ENCODE assay signal across 9 mouse cellular contexts in the genomic region with DNA sequence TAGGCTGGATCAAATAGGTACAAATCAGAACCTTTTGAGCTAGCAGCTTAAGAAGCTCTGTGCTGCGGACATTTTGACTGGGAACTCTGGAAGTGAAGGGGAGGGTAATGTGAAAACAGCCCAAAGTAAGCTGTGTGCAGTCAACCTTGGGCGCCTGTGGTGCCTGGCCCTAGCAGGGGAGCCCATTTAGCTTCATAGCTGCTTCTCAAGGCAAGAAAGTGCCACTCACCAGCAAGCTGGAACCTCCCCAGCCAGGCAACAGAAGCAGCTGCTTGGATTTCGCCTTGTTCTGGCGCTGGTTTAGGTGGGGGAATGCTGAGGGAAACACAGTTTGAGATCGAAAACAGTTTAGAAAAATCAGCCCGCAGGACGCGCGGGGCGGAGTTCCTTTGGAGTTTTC. TPM values are rescaled to one million over a fixed set of nuclear protein-coding genes. Genes with fewer than 3 reads are reported as not detected.
DNase-seq lines count a peak whose midpoint lies in the region; ATAC-seq and TF ChIP-seq lines count a peak whose summit lies in the region.
"Had no signal": no experiment of that assay in that cellular context is flagged by ENCODE, and none has a peak within 500 bp of the region (broad histone marks: within the 10 kb centered on the region; RNA-seq: fewer than 3 reads in every experiment).

No protein-coding gene starts in this region.

- peak overlapping the region; percentile 26 for H3K4me3 ChIP-seq in kidney, postnatal 0 days (replicated peaks; ENCODE audit: low read depth, low read length)
- peak overlapping the region; percentile 29 for H3K4me3 ChIP-seq in hindbrain, embryonic 15.5 days
- peak overlapping the region; percentile 30 for H3K4me3 ChIP-seq in midbrain, postnatal 0 days (ENCODE audit: low read depth, low read length)
- H3K4me3 ChIP-seq in layer of hippocampus, adult 2 months: no peak overlapping the region; the same call in 1 of the 2 replicates

- DNase-seq in kidney, postnatal 0 days (ENCODE audit: low spot score): peak; percentile 11
- DNase-seq in kidney, adult 8-10 months: no peak
- peak; percentile 29 for DNase-seq in embryo, embryonic 9.5 days (ENCODE audit: extremely low spot score)
- peak; percentile 32 for DNase-seq in midbrain, postnatal 0 days (ENCODE audit: low spot score)
- DNase-seq in layer of hippocampus, adult 2 months (ENCODE audit: low spot score in 2 of 2): no peak
- no peak for DNase-seq in adrenal gland, postnatal 36 days

- H3K36me3 ChIP-seq in kidney, postnatal 0 days (ENCODE audit: insufficient read depth, low read length): no peaks in the 10 kb centered on the region
- H3K36me3 ChIP-seq in hindbrain, embryonic 15.5 days: no peaks in the 10 kb centered on the region
- H3K36me3 ChIP-seq in midbrain, postnatal 0 days (ENCODE audit: insufficient read depth, low read length): no peaks in the 10 kb centered on the region

- H3K4me2 ChIP-seq in kidney, postnatal 0 days (ENCODE audit: low read length): peak overlapping the region; percentile 51
- H3K4me2 ChIP-seq in hindbrain, embryonic 15.5 days: peak overlapping the region; percentile 54
- peak overlapping the region; percentile 49 for H3K4me2 ChIP-seq in midbrain, postnatal 0 days (ENCODE audit: low read depth, low read length, poor library complexity, severe bottlenecking)

- WGBS in kidney, postnatal 0 days: 21% methylated on average over 10 of the region's 10 CpGs
- WGBS in hindbrain, embryonic 15.5 days: 20% methylated on average over 10 of the region's 10 CpGs
- WGBS in midbrain, postnatal 0 days: 6% methylated on average over 10 of the region's 10 CpGs

- ATAC-seq in kidney, postnatal 0 days (replicated peaks; ENCODE audit: low FRiP score, low read depth): no peak
- ATAC-seq in hindbrain, embryonic 15.5 days (ENCODE audit: low FRiP score, low read depth): 0 out of 2 replicates have a peak, but pooled peaks have one; percentile 59
- no peak for ATAC-seq in midbrain, postnatal 0 days (ENCODE audit: low FRiP score)
- ATAC-seq in megakaryocyte progenitor cell, adult 5-6 weeks (replicated peaks; ENCODE audit: poor library complexity): no peak

- peaks cover 9% of the 10 kb centered on the region; the same call in 1 of the 2 replicates for H3K27me3 ChIP-seq in kidney, postnatal 0 days (ENCODE audit: insufficient read depth, low read length)
- peaks cover 34% of the 10 kb centered on the region; the same call in 1 of the 2 replicates for H3K27me3 ChIP-seq in hindbrain, embryonic 15.5 days
- peaks cover 9% of the 10 kb centered on the region; the same call in 1 of the 2 replicates for H3K27me3 ChIP-seq in midbrain, postnatal 0 days (ENCODE audit: insufficient read depth, low read length)

- H3K9me3 ChIP-seq in kidney, postnatal 0 days (replicated peaks; ENCODE audit: low read length): no peaks in the 10 kb centered on the region
- no peaks in the 10 kb centered on the region for H3K9me3 ChIP-seq in hindbrain, embryonic 15.5 days
- H3K9me3 ChIP-seq in midbrain, postnatal 0 days (ENCODE audit: low read length): no peaks in the 10 kb centered on the region

- no peak for TF ChIP-seq CTCF in kidney, postnatal 0 days (IDR thresholded peaks at IDR 0.05; ENCODE audit: low read depth)
- no peak for TF ChIP-seq CTCF in midbrain, postnatal 0 days (IDR thresholded peaks at IDR 0.05)
- no peak for TF ChIP-seq CTCF in layer of hippocampus, adult 2 months (conservative IDR thresholded peaks at IDR 0.05)

- 0 out of 2 replicates have a peak overlapping the region, but pooled peaks have one; percentile 31 for H3K9ac ChIP-seq in kidney, postnatal 0 days (ENCODE audit: low read depth, low read length)
- H3K9ac ChIP-seq in hindbrain, embryonic 15.5 days: no peak overlapping the region
- H3K9ac ChIP-seq in midbrain, postnatal 0 days (replicated peaks; ENCODE audit: low read length, poor library complexity, severe bottlenecking): no peak overlapping the region

- no peak overlapping the region for H3K27ac ChIP-seq in kidney, postnatal 0 days
- no peak overlapping the region for H3K27ac ChIP-seq in hindbrain, embryonic 15.5 days (replicated peaks)
- no peak overlapping the region for H3K27ac ChIP-seq in midbrain, postnatal 0 days (ENCODE audit: low read depth, low read length)
- H3K27ac ChIP-seq in layer of hippocampus, adult 2 months: no peak overlapping the region

- H3K4me1 ChIP-seq in kidney, postnatal 0 days (replicated peaks; ENCODE audit: insufficient read depth, low read length): no peaks in the 10 kb centered on the region
- no peaks in the 10 kb centered on the region for H3K4me1 ChIP-seq in hindbrain, embryonic 15.5 days (replicated peaks)
- H3K4me1 ChIP-seq in midbrain, postnatal 0 days (ENCODE audit: insufficient read depth, low read length): no peaks in the 10 kb centered on the region

RNA-seq across cellular contexts. Expression of gene Tbx22, which starts 11.4 kb away (rescaled TPM):
- not detected in 2 replicates for polyA plus RNA-seq in kidney, postnatal 0 days (2015; fragmentation: Nextera tagmentation; extraction: Ambion mirVana)
- polyA plus RNA-seq in hindbrain, embryonic 15.5 days (2015; fragmentation: Nextera tagmentation; extraction: Ambion mirVana): 0.05 and 0.16 TPM in 2 replicates
- not detected in 2 replicates for total RNA-seq in midbrain, postnatal 0 days (2014; rRNA removed)
- polyA plus RNA-seq in midbrain, postnatal 0 days (2015; fragmentation: Nextera tagmentation; extraction: Ambion mirVana): 0.07 and 0.10 TPM in 2 replicates
- not detected in 2 replicates for total RNA-seq in megakaryocyte progenitor cell, adult 5-6 weeks (2015)
- not detected in 2 replicates for total RNA-seq in megakaryocyte progenitor cell, adult 5-6 weeks (2017)
- not detected for total RNA-seq in layer of hippocampus, adult 2 months (2021)
- not detected for total RNA-seq in adrenal gland, postnatal 36 days (2021)
- polyA plus RNA-seq: large intestine, adult 2 months had no signal

Comparison
In these comparisons a context has a peak if more than half of its experiments do, and no peak if none do; other contexts are left out.
1. DNase-seq: peak in kidney, postnatal 0 days (single experiment), embryo, embryonic 9.5 days (single experiment) and midbrain, postnatal 0 days (single experiment); none in kidney, adult 8-10 months (0 of 2), layer of hippocampus, adult 2 months (0 of 2) and adrenal gland, postnatal 36 days (0 of 2).
2. Peak in every context shown above with its lines, with median percentiles within 50 percentile points of each other: H3K4me2 ChIP-seq.